Mouse (Mus musculus) heart, postnatal 25 days (tissue): ENCODE measurements at regions not wholly inside any gene's neighbourhood (a gene's known extent, or its start where the extent isn't known, plus 50 kb on each side); places are given as distances from the start of the nearest gene placed in this dataset.
A peak's percentile ranks its signal among the peaks of the same experiment; 100 is the strongest.
"Not testable (repeated sequence)": the region's sequence is repeated elsewhere in the genome, so short reads cannot be mapped to it uniquely, and the experiment has no call there.

Experiments used
- DNase-seq: peaks from one replicate; pipeline ENCODE4 v3.0.0; 2022; ENCODE audit warnings: low spot score
- intact Hi-C: fragments of 180-260 bp; cut with DNase I; formaldehyde crosslinking; loops from one replicate; pipeline ENCODE4 v1.15.1; 2025

GRCm38 (mm10) chr8:20121391-20121909, 218.3 kb downstream of the Gm31371 start:
- peak; percentile 2 for DNase-seq
- intact Hi-C loops = not testable (repeated sequence)

GRCm38 (mm10) chr8:20122067-20122925, 219.1 kb downstream of the Gm31371 start:
- intact Hi-C loops = not testable (repeated sequence)
- DNase-seq = peak; percentile 99

GRCm38 (mm10) chr8:20123545-20123944, 220.4 kb downstream of the Gm31371 start:
- intact Hi-C loops = not testable (repeated sequence)
- DNase-seq = peak; percentile 36

DNA sequence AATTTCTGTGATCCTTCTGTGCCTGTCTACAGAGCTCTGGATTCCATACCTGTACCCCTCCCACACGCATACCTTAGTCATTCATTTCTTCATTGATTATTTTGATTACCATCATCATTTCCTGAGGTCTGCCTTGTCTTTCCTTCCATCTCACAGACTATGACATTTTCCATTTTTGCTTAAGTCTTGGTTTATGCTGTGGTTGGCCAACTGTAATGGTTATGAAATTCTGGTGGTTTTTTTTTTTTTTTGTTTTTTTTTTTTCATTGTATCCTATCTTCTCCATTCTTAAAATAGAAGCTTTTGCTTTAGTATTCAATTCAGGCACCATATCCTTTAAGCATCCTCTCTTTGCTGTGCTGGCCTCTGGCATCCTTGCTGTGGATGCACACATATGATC, 227.4 kb downstream of the Gm15319 start:
- DNase-seq, intact Hi-C loops: not testable (repeated sequence)

GRCm38 (mm10) chr8:20145436-20145835, 217.6 kb downstream of the Gm15319 start:
- intact Hi-C loops, DNase-seq: not testable (repeated sequence)

DNA sequence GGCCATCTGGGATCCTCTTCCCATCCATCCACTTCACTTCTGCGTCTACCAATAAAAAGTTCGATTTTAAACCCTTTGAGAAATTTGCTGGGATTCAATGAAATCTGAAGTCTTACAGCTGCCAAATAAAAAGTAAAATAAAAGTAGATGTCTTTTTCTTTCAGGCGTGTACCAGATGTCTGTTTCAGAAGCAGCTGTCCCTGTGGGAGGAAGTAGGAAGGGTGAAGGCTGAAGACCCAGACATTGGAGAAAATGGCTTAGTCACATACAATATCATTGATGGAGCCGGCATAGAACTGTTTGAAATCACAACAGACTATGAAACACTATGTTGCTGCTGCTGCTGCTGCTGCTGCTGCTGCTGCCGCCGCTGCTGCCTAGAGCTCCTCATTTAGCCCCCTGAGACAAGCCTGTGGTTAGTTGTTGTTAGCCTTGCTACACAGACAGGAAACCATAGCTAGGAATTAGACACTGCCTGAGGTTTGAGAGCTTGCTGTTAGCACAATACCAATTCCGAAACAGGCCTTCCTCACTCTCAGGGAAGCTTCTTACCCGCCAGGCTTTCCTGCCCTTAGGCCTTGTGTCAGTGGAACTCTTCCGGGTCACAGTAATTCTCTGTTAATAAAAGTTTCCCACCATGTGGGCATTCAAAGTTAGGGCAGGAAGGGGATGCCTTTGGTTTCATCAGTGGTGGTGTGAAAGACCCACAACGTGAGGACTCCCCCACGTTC, 211.5 kb downstream of the Gm15319 start:
- DNase-seq, intact Hi-C loops: not testable (repeated sequence)

DNA sequence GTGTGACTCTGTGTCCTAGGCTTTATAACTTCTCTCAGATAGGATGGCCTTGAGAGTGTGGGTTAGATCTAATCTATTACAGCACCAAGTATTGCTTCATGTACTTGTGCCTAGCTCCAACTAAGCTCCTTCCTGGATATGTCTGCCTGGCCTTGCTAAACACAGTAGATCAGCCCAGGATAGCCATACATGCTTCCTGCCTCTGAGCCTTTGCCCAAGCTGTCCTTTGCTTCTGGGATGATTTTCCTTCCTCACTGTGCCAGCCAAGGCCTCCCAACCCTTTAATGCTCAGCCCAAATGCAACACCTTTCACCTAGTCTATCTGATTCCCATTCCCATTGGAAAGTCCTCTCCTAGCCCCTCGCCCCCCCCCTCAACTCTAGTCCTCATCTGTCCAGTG, 208.9 kb downstream of the Gm15319 start:
- intact Hi-C loops = not testable (repeated sequence)
- DNase-seq = peak; percentile 39
